Mouse (Mus musculus) MEL (cell line): ENCODE measurements around the gene Usp37.

Experiments used
- CTCF ChIP-seq, 3 experiments: IDR thresholded peaks in 2 of 3; conservative IDR thresholded peaks in 1 of 3; 2 replicates each; pipeline ENCODE4 v1.5.1; 2011 to 2012; ENCODE audit warnings: low read length in 3 of 3, low read depth in 2 of 3, mild to moderate bottlenecking in 2 of 3, improper control_type of control experiment in 1 of 3, inconsistent platforms in 1 of 3, mixed read lengths in 1 of 3, moderate library complexity in 1 of 3; ENCODE audit not compliant: control insufficient read depth in 1 of 3, insufficient read depth in 1 of 3, poor library complexity in 1 of 3, severe bottlenecking in 1 of 3
- ETS1 ChIP-seq: IDR thresholded peaks from 2 replicates; pipeline ENCODE4 v1.6.1; 2012; ENCODE audit warnings: low read depth, mild to moderate bottlenecking, inconsistent platforms, low read length, improper control_type of control experiment, moderate library complexity
- JUND ChIP-seq: IDR thresholded peaks from 2 replicates; pipeline ENCODE4 v1.6.1; 2011; ENCODE audit warnings: low read depth, mild to moderate bottlenecking, improper control_type of control experiment, low read length
- POLR2A ChIP-seq, 2 experiments: IDR thresholded peaks; 2 replicates each; pipeline ENCODE4 v1.6.1; 2011 to 2012; ENCODE audit warnings: low read length in 2 of 2, mild to moderate bottlenecking in 2 of 2, control low read depth in 1 of 2, improper control_type of control experiment in 1 of 2, low read depth in 1 of 2, moderate library complexity in 1 of 2; ENCODE audit not compliant: control insufficient read depth in 1 of 2, insufficient read depth in 1 of 2, poor library complexity in 1 of 2
- SIN3A ChIP-seq: IDR thresholded peaks from 2 replicates; pipeline ENCODE4 v1.6.1; 2012; ENCODE audit warnings: low read length, improper control_type of control experiment, inconsistent platforms

DNA sequence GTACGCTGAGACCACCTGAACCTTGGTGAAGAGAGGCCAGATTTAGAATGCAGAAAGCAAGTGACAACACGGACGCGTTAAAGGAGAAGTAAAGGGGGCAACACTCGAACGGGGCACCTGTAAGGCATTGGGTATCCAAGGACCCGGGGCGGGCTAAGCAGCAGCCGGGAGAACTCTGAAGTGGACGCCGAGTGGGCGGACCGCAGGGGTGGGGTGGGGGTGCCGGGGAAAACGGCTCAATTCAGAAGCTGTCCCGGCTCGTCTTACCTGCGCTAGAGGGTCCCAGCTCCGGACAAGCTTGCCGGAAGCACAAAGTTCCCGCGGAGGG, 38.7 kb downstream of the Usp37 start:
- TF ChIP-seq POLR2A (IDR thresholded peaks at IDR 0.05; ENCODE audit: control insufficient read depth in 1 of 2, insufficient read depth in 1 of 2, low read depth in 1 of 2, low read length in 2 of 2, poor library complexity in 1 of 2) (no peak), ETS1 (no peak), SIN3A (peak; percentile 84; the same call in 1 of the 2 replicates), JUND (no peak), CTCF (IDR thresholded peaks at IDR 0.05 in 2 of 3, conservative IDR thresholded peaks at IDR 0.05 in 1 of 3; ENCODE audit: control insufficient read depth in 1 of 3, insufficient read depth in 1 of 3, low read depth in 2 of 3, low read length in 3 of 3, poor library complexity in 1 of 3, severe bottlenecking in 1 of 3) (no peak)
